Mouse (Mus musculus): ENCODE data around the gene Gdi1. TPM values are rescaled to one million over a fixed set of nuclear protein-coding genes. Genes with fewer than 3 reads are reported as not detected.
A peak's percentile ranks its signal among the peaks of the same experiment; 100 is the strongest.

Gdi1 gene
- polyA plus RNA-seq, 1 experiment from 2014 or later: 1,103 TPM

GRCm38 (mm10) chrX:74281732-74282394 lies 22.9 kb upstream of the Gdi1 start, which contains the start of the genes Taz and Dnase1l1:
Gene Taz, plus strand, starts transcription at chrX:74281912.
Gene Dnase1l1, minus strand, starts transcription at chrX:74282337.
- Histone ChIP-seq H3K9me3 (ENCODE audit: control insufficient read depth, low read length) (no peaks in the 10 kb centered on the region), H3K27ac (ENCODE audit: low read length) (peak within 1 kb of the TSS; percentile 65), H3K4me2 (ENCODE audit: low read length) (peak within 1 kb of the TSS; percentile 74), H3K9ac (replicated peaks; ENCODE audit: low read depth, low read length) (peak within 1 kb of the TSS; percentile 78), H3K27me3 (replicated peaks; ENCODE audit: control insufficient read depth, insufficient read depth, low read length) (no peaks in the 10 kb centered on the region), H3K4me3 (replicated peaks; ENCODE audit: low read length) (peak within 1 kb of the TSS; percentile 61), H3K4me1 (replicated peaks; ENCODE audit: control insufficient read depth, insufficient read depth, low read length) (peaks cover 18% of the 10 kb centered on the region), H3K36me3 (ENCODE audit: control insufficient read depth, insufficient read depth) (no peaks in the 10 kb centered on the region)
- 19% methylated on average over 16 of the region's 16 CpGs for WGBS
- ATAC-seq: peak; percentile 41

- whole genome bisulfite sequencing: 25% methylated on average over 39 of the region's 39 CpGs
- ATAC-seq: peak; percentile 87
Measured at GRCm38 (mm10) chrX:74282395-74283091, 22.3 kb upstream of the Gdi1 start.

GRCm38 (mm10) chrX:74283092-74283437 lies 21.7 kb upstream of the Gdi1 start:
- no peaks in the 10 kb centered on the region for H3K9me3 ChIP-seq (ENCODE audit: control insufficient read depth, low read length)
- WGBS: 41% methylated on average over 5 of the region's 5 CpGs
- no peak for ATAC-seq
- H3K4me2 ChIP-seq (ENCODE audit: low read length): peak overlapping the region; percentile 59
- peak overlapping the region; percentile 65; the same call in 1 of the 2 replicates for H3K27ac ChIP-seq (ENCODE audit: low read length)
- no peaks in the 10 kb centered on the region for H3K36me3 ChIP-seq (ENCODE audit: control insufficient read depth, insufficient read depth)
- peak overlapping the region; percentile 78 for H3K9ac ChIP-seq (replicated peaks; ENCODE audit: low read depth, low read length)
- peak overlapping the region; percentile 61 for H3K4me3 ChIP-seq (replicated peaks; ENCODE audit: low read length)
- peaks cover 18% of the 10 kb centered on the region for H3K4me1 ChIP-seq (replicated peaks; ENCODE audit: control insufficient read depth, insufficient read depth, low read length)
- no peaks in the 10 kb centered on the region for H3K27me3 ChIP-seq (replicated peaks; ENCODE audit: control insufficient read depth, insufficient read depth, low read length)

More at GRCm38 (mm10) chrX:74282395-74283091, 22.3 kb upstream of the Gdi1 start:
- H3K9me3 ChIP-seq (ENCODE audit: control insufficient read depth, low read length): no peaks in the 10 kb centered on the region
- peaks cover 18% of the 10 kb centered on the region for H3K4me1 ChIP-seq (replicated peaks; ENCODE audit: control insufficient read depth, insufficient read depth, low read length)
- peak overlapping the region; percentile 61 for H3K4me3 ChIP-seq (replicated peaks; ENCODE audit: low read length)
- H3K27ac ChIP-seq (ENCODE audit: low read length): peak overlapping the region; percentile 65
- H3K27me3 ChIP-seq (replicated peaks; ENCODE audit: control insufficient read depth, insufficient read depth, low read length): no peaks in the 10 kb centered on the region
- peak overlapping the region; percentile 74 for H3K4me2 ChIP-seq (ENCODE audit: low read length)
- H3K9ac ChIP-seq (replicated peaks; ENCODE audit: low read depth, low read length): peak overlapping the region; percentile 78
- no peaks in the 10 kb centered on the region for H3K36me3 ChIP-seq (ENCODE audit: control insufficient read depth, insufficient read depth)

GRCm38 (mm10) chrX:74293431-74293830 lies 11.4 kb upstream of the Gdi1 start:
- no peak overlapping the region for H3K9ac ChIP-seq (replicated peaks; ENCODE audit: low read depth, low read length)
- H3K27ac ChIP-seq (ENCODE audit: low read length): no peak overlapping the region
- H3K27me3 ChIP-seq (replicated peaks; ENCODE audit: control insufficient read depth, insufficient read depth, low read length): no peaks in the 10 kb centered on the region
- peaks cover 6% of the 10 kb centered on the region for H3K4me1 ChIP-seq (replicated peaks; ENCODE audit: control insufficient read depth, insufficient read depth, low read length)
- no peak overlapping the region for H3K4me3 ChIP-seq (replicated peaks; ENCODE audit: low read length)
- WGBS: 81% methylated on average over 4 of the region's 4 CpGs
- H3K4me2 ChIP-seq (ENCODE audit: low read length): no peak overlapping the region
- no peaks in the 10 kb centered on the region for H3K9me3 ChIP-seq (ENCODE audit: control insufficient read depth, low read length)
- H3K36me3 ChIP-seq (ENCODE audit: control insufficient read depth, insufficient read depth): no peaks in the 10 kb centered on the region
- ATAC-seq: no peak

GRCm38 (mm10) chrX:74296538-74297448 lies 8.0 kb upstream of the Gdi1 start, which contains the start of gene Atp6ap1:
Gene Atp6ap1, plus strand, starts transcription at chrX:74297097.
- H3K4me1 ChIP-seq (replicated peaks; ENCODE audit: control insufficient read depth, insufficient read depth, low read length): peaks cover 12% of the 10 kb centered on the region
- H3K4me3 ChIP-seq (replicated peaks; ENCODE audit: low read length): peak within 1 kb of the TSS; percentile 71
- peak within 1 kb of the TSS; percentile 85 for H3K27ac ChIP-seq (ENCODE audit: low read length)
- H3K27me3 ChIP-seq (replicated peaks; ENCODE audit: control insufficient read depth, insufficient read depth, low read length): no peaks in the 10 kb centered on the region
- peak within 1 kb of the TSS; percentile 81 for H3K9ac ChIP-seq (replicated peaks; ENCODE audit: low read depth, low read length)
- H3K36me3 ChIP-seq (ENCODE audit: control insufficient read depth, insufficient read depth): 0 out of 2 replicates have a peak, but pooled peaks cover 3% of the 10 kb centered on the region
- peak within 1 kb of the TSS; percentile 71 for H3K4me2 ChIP-seq (ENCODE audit: low read length)
- H3K9me3 ChIP-seq (ENCODE audit: control insufficient read depth, low read length): no peaks in the 10 kb centered on the region
- 16% methylated on average over 37 of the region's 37 CpGs for WGBS
- peak; percentile 99 for ATAC-seq

GRCm38 (mm10) chrX:74298348-74298747 lies 6.5 kb upstream of the Gdi1 start:
- ATAC-seq: no peak

GRCm38 (mm10) chrX:74299721-74300120 lies 5.1 kb upstream of the Gdi1 start:
- H3K4me3 ChIP-seq (replicated peaks; ENCODE audit: low read length): no peak overlapping the region
- H3K4me2 ChIP-seq (ENCODE audit: low read length): no peak overlapping the region
- 86% methylated on average over 3 of the region's 3 CpGs for WGBS

More at GRCm38 (mm10) chrX:74298348-74298747, 6.5 kb upstream of the Gdi1 start:
- 82% methylated on average over 1 of the region's 1 CpGs for WGBS
- Histone ChIP-seq H3K4me1 (replicated peaks; ENCODE audit: control insufficient read depth, insufficient read depth, low read length) (peaks cover 12% of the 10 kb centered on the region), H3K4me2 (ENCODE audit: low read length) (no peak overlapping the region), H3K9ac (replicated peaks; ENCODE audit: low read depth, low read length) (no peak overlapping the region), H3K9me3 (ENCODE audit: control insufficient read depth, low read length) (no peaks in the 10 kb centered on the region), H3K4me3 (replicated peaks; ENCODE audit: low read length) (no peak overlapping the region), H3K27ac (ENCODE audit: low read length) (no peak overlapping the region), H3K27me3 (replicated peaks; ENCODE audit: control insufficient read depth, insufficient read depth, low read length) (no peaks in the 10 kb centered on the region), H3K36me3 (ENCODE audit: control insufficient read depth, insufficient read depth) (peaks cover 3% of the 10 kb centered on the region; the same call in 1 of the 2 replicates)

GRCm38 (mm10) chrX:74312540-74313464 lies 8.0 kb downstream of the Gdi1 start, which contains the start of gene Fam50a:
Gene Fam50a, plus strand, starts transcription at chrX:74313033.
- Histone ChIP-seq H3K4me2 (ENCODE audit: low read length) (peak within 1 kb of the TSS; percentile 70), H3K36me3 (ENCODE audit: control insufficient read depth, insufficient read depth) (peaks cover 2% of the 10 kb centered on the region; the same call in 1 of the 2 replicates), H3K4me1 (replicated peaks; ENCODE audit: control insufficient read depth, insufficient read depth, low read length) (peaks cover 5% of the 10 kb centered on the region), H3K27ac (ENCODE audit: low read length) (peak within 1 kb of the TSS; percentile 88), H3K4me3 (replicated peaks; ENCODE audit: low read length) (peak within 1 kb of the TSS; percentile 69), H3K27me3 (replicated peaks; ENCODE audit: control insufficient read depth, insufficient read depth, low read length) (no peaks in the 10 kb centered on the region), H3K9ac (replicated peaks; ENCODE audit: low read depth, low read length) (peak within 1 kb of the TSS; percentile 68), H3K9me3 (ENCODE audit: control insufficient read depth, low read length) (no peaks in the 10 kb centered on the region)
- WGBS: 20% methylated on average over 50 of the region's 59 CpGs
- ATAC-seq: peak; percentile 97

More at GRCm38 (mm10) chrX:74299721-74300120, 5.1 kb upstream of the Gdi1 start:
- H3K27me3 ChIP-seq (replicated peaks; ENCODE audit: control insufficient read depth, insufficient read depth, low read length): no peaks in the 10 kb centered on the region
- H3K9me3 ChIP-seq (ENCODE audit: control insufficient read depth, low read length): no peaks in the 10 kb centered on the region
- peaks cover 12% of the 10 kb centered on the region for H3K4me1 ChIP-seq (replicated peaks; ENCODE audit: control insufficient read depth, insufficient read depth, low read length)
- peaks cover 3% of the 10 kb centered on the region; the same call in 1 of the 2 replicates for H3K36me3 ChIP-seq (ENCODE audit: control insufficient read depth, insufficient read depth)
- no peak overlapping the region for H3K9ac ChIP-seq (replicated peaks; ENCODE audit: low read depth, low read length)
- no peak for ATAC-seq
- H3K27ac ChIP-seq (ENCODE audit: low read length): no peak overlapping the region

Data from forebrain, embryonic 16.5 days (tissue).